Mouse (Mus musculus) urinary bladder, postnatal 14 days (tissue): Measurements from ENCODE around the gene Dars.

Experiments
- DNase-seq: peaks from one replicate; pipeline ENCODE4 v3.0.0; 2021; ENCODE audit warnings: low spot score

Dars gene

DNA sequence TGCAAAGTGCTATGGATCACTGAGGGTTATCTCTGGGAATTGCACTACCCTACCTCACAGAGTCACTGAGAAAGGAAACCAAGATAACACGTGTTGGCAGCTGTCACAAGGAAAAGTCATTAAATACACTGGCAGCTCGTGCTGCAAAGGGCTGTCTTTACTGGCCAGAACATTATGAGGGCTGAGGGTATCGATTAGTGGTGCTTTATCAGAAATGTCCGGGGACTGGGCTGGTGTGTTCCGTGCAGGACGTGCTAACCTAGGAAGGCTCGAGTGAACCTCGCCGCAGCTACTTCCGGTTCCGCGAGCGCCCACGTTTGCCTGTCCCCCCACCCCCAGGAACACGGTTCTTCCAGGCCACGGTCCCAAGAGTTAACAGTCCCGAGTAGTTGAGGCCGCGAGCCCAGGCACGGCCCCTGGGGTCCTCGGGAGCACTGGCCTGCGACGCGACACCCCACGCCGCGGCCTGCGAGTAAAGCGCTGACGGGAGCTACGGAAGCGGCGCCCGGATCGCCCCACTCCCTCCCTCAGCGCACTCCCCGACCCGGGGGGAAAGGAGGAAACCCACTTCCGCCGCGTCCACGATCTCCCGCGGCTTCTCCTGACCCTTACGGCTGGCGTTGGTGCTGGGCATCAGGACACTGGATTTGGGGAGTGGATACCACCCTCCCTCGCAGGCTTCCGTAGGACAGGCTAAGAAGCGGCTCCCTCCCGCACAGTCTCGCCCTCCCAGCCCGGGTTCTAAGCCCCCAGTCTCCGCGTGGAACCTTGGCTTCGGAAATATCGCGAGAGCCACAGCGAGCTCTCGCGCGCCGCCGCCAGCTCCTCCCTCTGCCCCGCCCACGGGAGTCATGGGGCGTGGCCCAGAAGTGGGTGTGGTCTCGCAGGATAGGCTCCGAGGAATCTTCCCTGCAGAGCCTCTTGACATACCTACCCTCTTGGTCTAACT is at the start of gene Dars:
TSS of gene Dars (minus strand) at position 785 of the 949 bp plus-strand sequence.
- peak; percentile 92 for DNase-seq

GRCm38 (mm10) chr1:128466828-128467227 is 49.7 kb upstream of the Dars start:
- DNase-seq: no peak

DNA sequence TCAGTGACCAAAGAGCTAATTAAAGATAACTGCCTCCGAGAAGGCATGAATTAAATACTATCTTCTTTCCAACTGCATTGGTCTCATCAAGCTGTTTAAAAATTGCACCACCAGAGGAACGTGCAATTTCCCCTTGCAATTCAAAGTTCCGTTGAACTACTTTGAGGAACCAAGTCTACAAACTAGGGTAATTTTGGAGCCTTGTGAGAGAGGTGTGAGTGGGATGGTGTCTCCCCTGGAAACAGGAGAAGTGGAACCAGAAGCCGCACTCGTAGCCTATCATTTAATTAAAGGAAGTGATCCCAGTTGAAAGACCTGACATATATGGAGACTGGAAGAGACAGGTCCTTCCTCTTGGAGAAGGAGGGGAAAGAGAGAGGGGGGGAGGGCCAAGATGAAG is 46.3 kb upstream of the Dars start:
- no peak for DNase-seq

GRCm38 (mm10) chr1:128462389-128462788 is 45.2 kb upstream of the Dars start:
- no peak for DNase-seq

GRCm38 (mm10) chr1:128460780-128461179 is 43.6 kb upstream of the Dars start:
- DNase-seq: no peak

GRCm38 (mm10) chr1:128459439-128459838 is 42.3 kb upstream of the Dars start:
- no peak for DNase-seq

DNA sequence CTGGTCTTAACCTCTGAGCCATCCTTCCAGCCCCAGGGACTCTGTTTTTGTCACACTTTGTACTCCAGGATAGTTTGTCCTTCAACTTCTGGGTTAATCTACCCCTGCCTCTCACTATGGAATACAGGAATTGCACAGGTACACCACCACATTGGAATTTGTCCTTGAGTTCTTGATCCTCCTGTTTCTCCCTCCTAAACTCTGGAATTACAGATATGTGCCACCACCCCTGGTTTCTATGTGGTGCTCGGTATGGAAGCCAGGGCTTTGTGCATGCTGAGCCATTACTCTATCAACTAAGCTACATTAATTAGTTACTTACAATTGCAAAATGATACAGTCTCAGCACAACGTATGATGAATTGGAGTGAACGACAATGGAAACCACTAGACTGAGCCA is 41.8 kb upstream of the Dars start:
- DNase-seq: no peak

- no peak for DNase-seq
Observed at GRCm38 (mm10) chr1:128456844-128457445, 39.8 kb upstream of the Dars start.

DNA sequence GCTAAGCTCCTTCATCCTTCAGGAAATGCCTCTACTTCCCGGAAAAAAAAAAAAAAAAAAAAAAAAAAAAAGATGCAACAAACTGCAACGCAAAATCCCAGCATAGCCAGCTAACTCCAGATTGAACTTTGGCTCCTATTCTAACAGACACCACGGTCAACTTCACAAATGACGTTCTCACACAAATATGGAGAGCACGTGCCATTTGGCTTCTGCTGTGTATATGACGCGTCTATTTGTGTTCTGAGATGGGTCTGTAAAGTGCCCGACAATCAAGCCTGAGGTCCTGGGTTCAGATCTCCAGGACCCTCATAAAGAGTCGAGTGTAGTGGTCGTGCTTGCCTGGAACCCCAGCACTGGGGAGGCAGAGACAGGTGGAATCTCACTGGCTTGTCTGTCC is 39.1 kb upstream of the Dars start:
- DNase-seq: no peak

- DNase-seq: no peak
Observed at GRCm38 (mm10) chr1:128452210-128452609, 35.0 kb upstream of the Dars start.

DNA sequence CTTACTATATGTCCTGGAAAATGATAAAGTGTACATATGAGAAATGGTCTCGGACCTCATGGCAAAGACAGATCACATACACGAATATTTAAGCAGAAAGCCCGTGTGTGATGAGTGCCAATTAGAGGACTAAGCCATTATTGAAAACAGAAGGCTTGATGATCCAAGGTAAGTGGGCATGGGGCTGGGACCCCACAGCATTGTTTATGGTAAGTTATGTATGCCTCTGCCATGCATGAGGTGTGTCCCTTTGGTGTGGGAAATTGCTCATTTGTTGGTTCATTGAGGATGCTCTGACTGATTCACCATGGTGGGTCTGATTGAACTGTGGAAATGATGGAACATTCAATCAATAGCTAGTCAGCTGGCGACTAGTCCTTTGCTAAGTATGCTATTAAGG is 34.0 kb upstream of the Dars start:
- no peak for DNase-seq

DNA sequence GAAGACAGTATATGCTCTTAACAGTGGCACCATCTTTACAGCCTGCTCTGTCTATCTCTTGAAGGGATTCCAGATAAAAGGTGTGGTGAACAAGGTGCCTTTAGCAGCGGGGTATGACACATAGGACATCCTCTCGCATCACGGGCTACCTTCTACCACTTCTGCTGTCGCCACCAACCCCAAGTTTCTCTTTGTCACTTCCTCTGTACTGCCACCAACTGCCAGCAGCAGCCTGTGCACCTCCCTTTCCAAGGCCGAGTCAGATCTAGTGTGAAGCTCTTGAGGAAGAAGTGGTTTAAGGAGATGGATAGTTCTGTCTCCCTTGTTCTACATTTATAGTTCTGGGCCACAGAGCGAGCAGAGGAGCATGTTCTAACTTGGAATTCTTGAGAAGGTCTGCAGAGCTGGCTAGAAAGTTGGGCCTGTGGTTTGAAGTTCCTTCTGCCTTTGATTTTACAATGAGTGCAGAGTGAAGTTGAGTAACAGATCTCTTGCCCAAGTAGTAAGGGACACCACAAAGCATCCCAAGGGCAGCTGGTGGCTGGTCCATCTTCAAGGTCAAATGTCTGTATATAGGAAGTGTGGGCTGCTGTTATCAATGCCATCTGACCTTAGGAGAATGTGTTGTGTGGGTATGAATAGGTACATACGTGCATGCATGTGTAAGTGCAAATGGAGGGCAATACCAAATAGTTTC is 30.2 kb upstream of the Dars start:
- DNase-seq: no peak

DNA sequence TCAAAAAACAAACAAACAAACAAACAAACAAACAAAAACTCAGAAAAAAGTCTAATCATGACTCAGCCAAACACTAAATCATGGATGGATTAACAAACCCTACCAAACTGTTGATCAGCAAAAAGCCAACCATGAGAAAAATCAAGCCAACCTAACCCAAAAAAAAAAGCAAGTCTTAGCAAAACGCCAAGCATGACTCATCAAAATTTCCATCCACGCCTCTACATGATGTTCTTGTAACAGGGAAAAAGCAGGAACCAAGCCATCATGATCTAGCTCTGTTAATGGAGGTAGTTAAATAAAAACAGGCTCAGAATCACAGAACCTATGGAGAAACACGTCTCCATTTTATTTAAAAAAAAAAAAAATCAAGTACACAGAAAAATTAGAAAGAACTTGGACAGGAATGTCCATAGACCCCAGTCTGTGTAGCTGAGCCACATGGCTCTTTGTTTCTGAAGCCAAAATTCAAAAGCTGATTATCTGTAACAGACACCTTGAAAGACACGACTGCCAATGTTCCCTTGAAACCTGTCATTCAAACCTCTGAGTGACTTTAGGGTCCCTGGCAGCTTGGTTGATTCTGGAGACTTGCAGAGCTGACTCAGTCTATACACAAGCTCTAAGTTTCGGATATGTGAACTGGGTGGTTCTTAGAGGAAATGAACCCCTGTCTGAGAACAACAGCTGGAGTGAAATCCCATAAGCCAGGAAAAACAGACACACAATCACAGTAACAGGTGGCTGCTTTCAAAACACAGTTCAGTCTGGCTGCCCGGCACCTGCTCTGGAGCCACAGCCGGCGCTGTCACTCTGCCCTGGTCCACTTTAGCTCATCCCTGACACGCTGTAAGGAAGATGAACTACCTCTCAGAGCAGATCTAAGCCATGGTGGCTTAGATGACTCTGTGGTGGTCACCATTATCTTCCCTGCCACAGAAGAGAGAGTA is 27.0 kb upstream of the Dars start:
- DNase-seq: no peak

- no peak for DNase-seq
Observed at GRCm38 (mm10) chr1:128441129-128441473, 23.9 kb upstream of the Dars start.

DNA sequence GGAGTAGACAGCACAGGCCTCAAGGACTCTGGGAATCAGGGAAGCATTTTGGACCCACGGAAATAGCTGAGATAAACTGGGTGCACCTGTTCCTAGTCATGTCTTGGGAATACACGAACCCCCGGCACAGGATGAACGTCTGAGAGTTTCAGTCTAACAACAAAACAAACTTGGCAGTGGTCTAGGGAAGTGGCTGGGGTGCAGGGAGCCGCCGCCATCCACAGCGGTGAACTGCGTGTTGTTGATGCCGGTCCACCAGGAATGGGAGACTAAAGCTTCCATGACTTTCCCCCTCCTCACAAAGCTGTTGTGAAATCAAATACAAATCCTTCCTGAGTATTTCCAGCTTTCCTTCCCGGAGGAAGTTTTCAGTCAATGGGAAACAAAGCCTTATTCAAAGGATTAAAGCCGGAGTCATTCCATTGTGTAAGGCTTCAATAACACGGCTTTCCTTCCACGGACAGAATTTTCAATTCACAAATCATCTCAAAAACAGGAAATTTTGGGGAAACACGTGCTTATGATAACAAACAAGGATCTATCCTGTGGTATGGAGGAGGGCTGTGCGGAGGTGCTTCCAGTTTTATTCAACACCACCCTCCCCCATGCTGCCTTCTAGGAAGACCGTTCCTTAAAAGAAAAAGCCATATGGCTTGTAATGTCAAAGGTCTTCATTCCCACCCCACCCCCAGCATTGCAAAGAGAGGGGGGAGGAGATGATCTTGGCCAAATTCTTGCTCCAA is 23.4 kb upstream of the Dars start:
- no peak for DNase-seq

DNA sequence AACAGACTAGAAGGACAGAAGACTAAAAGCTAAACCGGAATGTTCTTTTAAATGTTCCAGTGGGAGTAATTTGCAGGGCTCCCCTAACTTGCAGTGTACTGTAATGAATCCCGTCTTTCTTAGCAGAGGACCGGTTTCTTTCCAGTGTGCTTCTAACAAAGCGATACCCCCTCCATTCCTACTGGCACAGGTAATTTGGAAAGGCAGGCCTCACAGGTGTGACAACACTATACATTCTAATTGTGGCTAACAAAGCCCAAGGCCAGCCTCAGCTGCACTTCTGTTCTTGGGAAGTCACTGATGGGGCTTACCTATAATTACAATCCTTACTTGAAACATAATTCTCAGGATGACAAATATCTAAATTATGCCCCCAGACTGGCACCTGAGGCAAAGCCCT is 22.4 kb upstream of the Dars start:
- no peak for DNase-seq

DNA sequence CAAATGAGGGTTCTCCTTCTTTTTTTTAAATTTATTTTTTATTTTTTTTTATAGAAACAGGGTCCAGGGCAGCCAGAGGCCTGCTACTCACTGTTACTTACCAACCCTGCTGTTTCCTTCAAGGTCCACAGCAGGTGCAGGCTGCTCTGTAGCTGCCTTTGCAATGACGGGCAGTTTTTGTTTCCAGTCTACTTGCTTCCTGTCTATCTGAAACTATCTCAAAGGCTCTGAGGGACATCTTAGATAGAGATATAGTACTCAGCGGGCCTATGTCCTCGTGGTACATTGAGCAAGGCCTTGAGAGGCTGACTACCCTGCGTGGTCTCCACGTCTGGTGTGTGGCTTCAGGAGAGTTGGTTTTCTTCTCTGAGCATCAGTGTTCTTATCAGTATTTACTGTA is 21.4 kb upstream of the Dars start:
- DNase-seq: no peak

GRCm38 (mm10) chr1:128437276-128437675 is 20.1 kb upstream of the Dars start:
- DNase-seq: no peak

- no peak for DNase-seq
Observed at GRCm38 (mm10) chr1:128436015-128436414, 18.8 kb upstream of the Dars start.

GRCm38 (mm10) chr1:128435551-128435950 is 18.4 kb upstream of the Dars start:
- no peak for DNase-seq

DNA sequence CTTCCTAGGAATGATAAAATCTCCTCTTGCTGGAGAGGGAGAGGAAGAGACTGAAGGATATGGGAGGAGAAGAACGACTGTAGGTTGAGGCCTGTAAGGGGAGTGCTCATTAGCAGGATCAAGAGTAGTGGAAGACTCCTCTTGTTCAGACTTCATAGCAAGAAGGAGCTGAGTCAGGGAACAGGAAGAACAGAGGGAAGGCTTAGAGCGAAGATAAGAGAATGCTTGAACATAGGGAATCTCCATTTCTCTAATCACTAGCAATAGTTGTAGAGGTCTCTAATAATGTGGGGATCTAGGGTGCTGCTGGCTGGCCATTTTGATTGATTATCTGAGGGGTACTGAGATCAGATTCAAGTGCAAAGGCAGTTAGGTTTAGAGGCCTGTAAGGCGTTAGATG is 7.8 kb upstream of the Dars start:
- DNase-seq: no peak
